Mouse (Mus musculus) right cerebral cortex, postnatal 14 days (tissue): ENCODE measurements around the gene Prrg2.
"Not testable (repeated sequence)": the region's sequence is repeated elsewhere in the genome, so short reads cannot be mapped to it uniquely, and the experiment has no call there.

ENCODE experiments used
- DNase-seq: peaks from one replicate; pipeline ENCODE4 v3.0.0; 2022

The Prrg2 gene

DNA sequence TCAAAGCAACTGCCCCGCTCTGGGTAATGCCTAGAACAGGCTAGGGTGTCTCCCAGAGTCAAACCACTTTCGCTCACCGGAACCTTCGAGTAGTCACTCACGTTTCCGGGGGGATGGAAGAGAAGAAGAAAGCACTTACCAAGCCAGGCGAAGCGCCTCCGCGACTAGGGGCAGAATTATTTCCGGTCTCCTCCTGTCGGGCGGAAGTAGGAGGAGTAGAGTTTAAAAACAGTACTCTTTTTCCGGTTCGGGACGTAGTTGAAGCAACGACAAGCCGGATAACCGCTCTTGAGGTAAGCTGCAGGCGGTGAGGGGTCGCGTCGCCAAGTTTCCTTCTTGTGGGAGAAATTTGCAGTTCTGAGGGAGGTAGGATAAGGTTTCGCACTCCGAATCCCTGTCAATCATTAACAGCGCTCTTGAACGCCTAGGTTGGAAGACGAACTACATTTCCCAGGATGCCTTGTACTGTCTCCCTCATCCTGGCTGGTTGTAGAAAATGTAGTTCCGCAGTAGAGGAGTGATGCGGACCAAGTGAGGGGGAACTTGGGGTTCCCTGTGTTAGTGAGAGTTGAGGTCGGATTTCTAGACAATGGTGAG lies at the start of gene Prrg2, which contains the start of gene Nosip:
Gene Prrg2 (minus strand): TSS at position 439 of the 597 bp plus-strand sequence.
Gene Nosip (plus strand): TSS at position 191 of the 597 bp plus-strand sequence.
- peak; percentile 92 for DNase-seq

DNA sequence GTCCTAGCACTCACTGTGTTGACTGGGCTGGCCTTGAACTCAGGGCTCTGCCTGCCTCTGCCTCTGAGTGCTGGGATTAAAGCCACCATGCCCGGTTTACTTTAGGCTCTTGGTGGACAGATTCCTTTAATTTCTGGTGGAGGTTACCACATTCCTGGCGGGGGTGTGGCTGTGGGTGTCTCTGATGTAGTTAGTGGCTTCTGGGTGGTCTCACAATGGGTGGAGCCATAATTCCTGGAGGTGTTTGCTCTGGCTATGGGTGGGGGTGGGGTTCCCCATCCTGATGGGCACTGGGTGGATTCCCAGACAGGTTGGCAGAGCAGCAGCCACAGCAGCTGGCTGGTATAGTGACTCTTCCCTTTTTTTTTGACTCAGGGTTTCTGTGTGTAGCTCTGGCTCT lies 49.5 kb upstream of the Prrg2 start:
- DNase-seq = no peak

GRCm38 (mm10) chr7:45110089-45110488 lies 47.6 kb upstream of the Prrg2 start:
- DNase-seq = not testable (repeated sequence)

GRCm38 (mm10) chr7:45107052-45107645 lies 44.7 kb upstream of the Prrg2 start:
- DNase-seq = no peak

DNA sequence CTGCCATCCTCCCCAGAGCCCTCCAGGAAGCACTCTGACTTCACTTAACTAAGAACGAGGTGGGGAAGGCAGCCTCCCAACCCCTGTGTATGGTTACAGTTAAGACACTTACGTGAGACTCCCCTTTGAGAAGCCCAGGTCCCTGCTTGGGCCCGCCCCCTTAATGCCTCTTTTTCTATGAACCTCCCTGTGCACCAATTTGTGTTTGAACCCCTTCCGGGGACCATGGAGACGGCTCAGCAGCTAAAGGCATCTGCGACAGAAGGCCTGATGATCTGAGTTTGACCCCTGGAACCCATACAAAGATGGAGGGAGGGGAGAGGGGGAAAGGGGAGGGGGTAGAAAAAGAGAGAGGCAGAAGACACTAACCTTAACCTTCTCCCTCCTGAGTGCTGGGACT lies 44.0 kb upstream of the Prrg2 start:
- DNase-seq = no peak

GRCm38 (mm10) chr7:45105491-45105890 lies 43.0 kb upstream of the Prrg2 start:
- DNase-seq = no peak

DNA sequence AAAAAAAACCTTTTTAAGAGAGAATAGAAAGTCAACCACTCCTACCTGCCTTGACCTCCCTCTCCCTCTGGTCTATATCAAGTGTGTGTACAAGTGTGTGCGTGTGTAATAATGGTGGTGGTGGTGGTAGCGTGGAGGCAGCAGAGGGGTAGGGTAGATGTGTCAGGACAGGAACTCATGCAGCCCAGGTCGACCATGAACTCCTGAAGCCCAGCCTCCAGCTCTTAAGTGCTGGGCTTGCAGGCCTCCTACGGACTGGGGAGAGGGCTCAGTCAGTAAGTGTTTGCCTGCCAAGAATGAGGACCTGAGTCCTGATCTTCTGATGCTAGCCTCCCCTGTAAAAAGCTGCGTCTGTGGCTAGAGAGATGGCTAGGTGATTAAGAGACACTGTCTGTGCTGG lies 42.5 kb upstream of the Prrg2 start:
- no peak for DNase-seq

DNA sequence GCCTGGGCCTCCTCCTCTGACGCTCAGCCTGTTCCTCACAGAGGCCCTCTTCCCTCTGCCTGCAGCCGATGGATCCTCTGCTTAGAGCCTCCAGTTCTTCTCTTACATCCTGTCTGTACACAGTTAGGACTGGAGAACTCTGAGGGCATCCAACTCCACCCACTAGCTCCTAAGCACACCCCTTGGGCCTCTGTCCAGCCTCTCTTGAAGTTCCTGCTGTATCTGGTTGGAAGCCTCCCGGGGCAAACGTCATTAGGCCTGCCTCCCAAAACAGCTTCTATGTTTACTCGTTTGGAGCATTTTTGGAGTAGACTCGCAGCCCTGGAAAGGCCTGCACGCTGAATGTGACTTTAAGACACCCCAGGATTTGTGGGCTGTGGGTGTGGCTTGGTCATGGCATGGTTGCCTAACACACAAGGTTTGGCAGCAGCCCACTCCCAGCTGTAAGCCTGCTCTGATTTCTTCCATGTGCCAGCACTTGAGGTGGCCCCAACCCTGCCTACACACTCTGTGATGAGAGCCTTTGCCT lies 41.2 kb upstream of the Prrg2 start, which contains the start of gene Fcgrt:
Gene Fcgrt (minus strand): TSS at position 200 of the 529 bp plus-strand sequence.
- no peak for DNase-seq

GRCm38 (mm10) chr7:45102940-45103585 lies 40.6 kb upstream of the Prrg2 start:
- DNase-seq = no peak

- DNase-seq = no peak
Observed at GRCm38 (mm10) chr7:45102441-45102840, 40.0 kb upstream of the Prrg2 start.

DNA sequence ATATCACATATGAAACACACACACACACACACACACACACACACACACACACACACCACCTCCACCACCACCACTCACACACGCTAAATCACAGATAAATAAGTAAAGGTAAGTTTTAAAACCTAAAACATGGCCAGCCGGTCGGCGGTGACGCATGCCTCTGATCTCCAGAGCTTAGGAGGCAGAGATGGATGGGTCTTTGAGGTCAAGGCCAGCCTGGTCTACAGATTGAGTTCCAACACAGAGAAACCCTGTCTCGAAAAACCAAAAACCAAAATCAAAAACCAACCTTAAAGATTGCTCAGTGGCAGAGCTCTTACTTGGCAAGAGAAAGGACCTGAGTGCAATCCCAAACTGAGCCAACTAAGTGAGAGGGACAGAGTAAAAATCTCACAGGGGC lies 37.6 kb upstream of the Prrg2 start:
- DNase-seq = no peak

DNA sequence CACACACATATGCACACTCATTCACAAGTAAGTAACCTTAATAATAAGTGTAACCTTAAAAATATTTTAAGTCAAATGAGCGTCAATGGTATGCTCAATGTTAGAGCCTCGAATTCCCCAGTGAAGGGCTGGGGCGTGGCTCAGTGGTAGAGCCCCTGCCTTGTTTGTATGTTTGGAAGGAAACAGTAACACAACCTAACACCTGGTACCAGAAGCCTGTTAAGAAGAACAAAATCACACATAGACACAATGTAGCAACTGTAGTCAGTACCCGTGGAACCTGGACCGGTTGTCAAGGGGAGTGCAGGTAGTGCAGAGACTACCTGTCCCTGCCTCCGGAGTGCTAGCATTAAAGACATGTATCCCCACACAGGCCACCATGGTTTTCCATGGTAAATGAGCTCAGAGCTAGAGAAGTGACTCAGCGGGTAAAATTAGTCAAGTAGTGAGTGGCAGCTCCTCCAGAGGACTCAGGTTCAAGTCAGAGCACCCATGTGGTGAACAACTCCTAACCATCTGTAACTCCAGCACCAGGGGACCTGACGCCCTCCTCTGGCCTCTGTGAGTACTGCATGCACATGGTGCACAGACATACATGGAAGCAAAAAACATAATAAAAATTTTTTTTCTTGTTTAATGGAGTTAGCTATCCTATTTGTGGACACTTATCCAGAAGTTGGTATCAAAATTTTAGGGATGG lies 36.2 kb upstream of the Prrg2 start:
- DNase-seq = no peak

DNA sequence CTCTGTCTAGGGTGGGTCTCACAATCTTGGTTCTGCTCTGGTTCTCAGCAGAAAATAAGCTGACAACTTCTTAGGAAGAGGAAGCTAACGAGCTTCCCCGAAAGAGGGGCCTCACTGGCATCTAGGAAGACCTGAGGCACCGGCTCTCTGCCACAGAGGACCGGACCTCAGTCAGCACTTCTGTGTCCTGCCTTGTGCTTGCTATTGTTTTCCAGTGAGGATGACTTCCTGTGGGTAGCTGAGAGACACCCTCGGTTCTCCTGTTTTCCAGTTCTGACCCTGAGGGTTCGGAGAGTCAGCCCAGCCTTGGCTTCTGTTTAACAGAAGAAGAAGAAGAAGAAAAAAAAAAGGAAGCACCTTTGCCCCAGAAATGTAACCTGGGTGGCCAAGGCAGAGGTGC lies 35.0 kb upstream of the Prrg2 start:
- DNase-seq = no peak

DNA sequence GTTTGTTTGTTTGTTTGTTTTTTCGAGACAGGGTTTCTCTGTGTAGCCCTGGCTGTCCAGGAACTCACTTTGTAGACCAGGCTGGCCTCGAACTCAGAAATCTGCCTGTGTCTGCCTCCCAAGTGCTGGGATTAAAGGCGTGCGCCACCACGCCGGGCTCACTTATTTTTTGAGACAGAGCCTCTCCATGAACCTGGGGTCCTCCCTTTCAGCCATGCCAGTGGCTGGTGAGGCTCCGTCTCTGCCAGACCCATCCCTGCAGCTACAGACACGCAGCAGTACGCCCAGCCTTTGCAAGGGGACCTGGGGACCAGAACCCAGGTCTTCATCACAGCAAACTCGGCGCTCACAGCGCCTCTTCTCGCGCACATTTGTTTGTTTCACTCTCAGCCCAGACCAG lies 33.5 kb upstream of the Prrg2 start:
- DNase-seq = not testable (repeated sequence)

- DNase-seq = no peak
Observed at GRCm38 (mm10) chr7:45095367-45095766, 32.9 kb upstream of the Prrg2 start.

GRCm38 (mm10) chr7:45094121-45094520 lies 31.6 kb upstream of the Prrg2 start:
- no peak for DNase-seq

- no peak for DNase-seq
Observed at GRCm38 (mm10) chr7:45093516-45093905, 31.0 kb upstream of the Prrg2 start.

- no peak for DNase-seq
Observed at GRCm38 (mm10) chr7:45092828-45093515, 30.5 kb upstream of the Prrg2 start.

DNA sequence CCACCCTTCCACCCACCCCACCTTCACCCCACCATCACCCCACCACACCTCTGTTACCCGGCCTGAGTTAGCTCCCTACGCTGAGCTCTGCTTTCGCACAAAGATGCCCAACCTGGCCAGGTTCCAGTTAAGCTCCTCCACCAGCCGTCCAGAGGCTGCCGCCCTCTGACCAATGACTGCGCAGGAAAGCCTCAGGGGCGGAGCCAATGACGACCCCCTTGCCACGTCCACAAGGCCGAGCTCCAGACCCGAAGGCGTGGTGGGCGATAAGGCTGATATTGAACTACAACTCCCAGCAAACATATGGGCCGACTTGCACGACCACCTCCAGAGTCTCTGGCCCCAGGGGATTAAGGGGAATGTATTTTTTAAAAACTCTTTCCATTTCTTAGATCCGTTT lies 29.6 kb upstream of the Prrg2 start, which contains the start of gene Rcn3:
Gene Rcn3 (minus strand): TSS at position 174 of the 400 bp plus-strand sequence.
- DNase-seq = peak; percentile 59

- DNase-seq = no peak
Observed at GRCm38 (mm10) chr7:45091001-45091990, 28.8 kb upstream of the Prrg2 start.

DNA sequence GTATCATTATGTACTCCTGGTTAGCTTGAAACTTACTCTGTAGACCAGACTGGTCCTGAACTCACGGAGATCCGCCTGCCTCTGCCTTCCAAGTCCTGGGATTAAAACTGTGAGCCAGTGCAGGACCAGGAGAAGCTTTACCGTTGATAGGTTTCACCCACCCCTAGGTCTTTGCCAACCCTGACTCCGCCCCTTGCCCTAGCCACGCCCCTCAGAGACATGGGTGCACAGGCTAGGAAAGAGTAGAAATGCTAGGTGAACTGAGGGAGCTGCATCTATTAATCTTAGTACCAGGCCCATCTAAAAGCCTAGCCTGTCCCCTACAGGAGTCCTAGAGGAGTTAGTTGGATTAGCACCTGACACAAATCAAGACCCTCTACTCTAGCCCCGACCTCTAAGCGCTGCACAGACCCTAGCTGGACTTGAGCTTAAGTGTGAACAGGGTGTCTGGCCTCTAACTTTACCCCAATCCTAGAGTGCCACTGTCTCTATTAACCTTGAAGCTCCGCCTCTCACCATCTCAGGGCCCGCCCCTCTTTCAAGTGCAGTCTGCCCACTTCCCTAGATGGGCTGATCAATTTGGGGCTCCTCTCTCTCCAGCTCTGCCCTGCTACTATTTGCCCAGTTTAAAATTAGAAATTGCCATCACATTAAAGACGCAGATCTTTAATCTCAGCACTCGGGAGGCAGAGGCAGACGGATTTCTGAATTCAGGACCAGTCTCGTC lies 27.9 kb upstream of the Prrg2 start:
- DNase-seq = no peak
